Mouse (Mus musculus) adrenal gland, postnatal 25 days (tissue): ENCODE data around the gene Znhit2. TPM values are rescaled to one million over a fixed set of nuclear protein-coding genes. Genes with fewer than 3 reads are reported as not detected.

Experiments
- DNase-seq: peaks from one replicate; pipeline ENCODE4 v3.0.0; 2021; ENCODE audit warnings: mixed read lengths
- total RNA-seq: library from RNA; stranded (reverse); gene quantifications from 2 replicates; pipeline ENCODE4 v1.2.3, GENCODE M21; 2021

The Znhit2 gene
- total RNA-seq, 1 experiment from 2014 or later: 34.6 TPM

GRCm38 (mm10) chr19:6046294-6047153, 14.5 kb upstream of the Znhit2 start, which contains the start of gene Syvn1:
Syvn1 (plus strand) TSS chr19:6046576.
- peak; percentile 89 for DNase-seq

GRCm38 (mm10) chr19:6047154-6047898, 13.7 kb upstream of the Znhit2 start:
- DNase-seq: no peak

- DNase-seq: no peak
Observed at GRCm38 (mm10) chr19:6047899-6048166, 13.2 kb upstream of the Znhit2 start.

GRCm38 (mm10) chr19:6048681-6049410, 12.1 kb upstream of the Znhit2 start:
- no peak for DNase-seq

- DNase-seq: peak; percentile 17
Observed at GRCm38 (mm10) chr19:6052516-6052915, 8.5 kb upstream of the Znhit2 start.

GRCm38 (mm10) chr19:6054296-6054695, 6.7 kb upstream of the Znhit2 start:
- DNase-seq: no peak

- DNase-seq: no peak
Observed at GRCm38 (mm10) chr19:6056696-6057095, 4.3 kb upstream of the Znhit2 start.

- peak; percentile 99 for DNase-seq
Observed at GRCm38 (mm10) chr19:6057313-6058096, 3.5 kb upstream of the Znhit2 start, which contains the start of the genes Mrpl49 and Fau. Mrpl49 (minus strand) TSS chr19:6057785. Fau (plus strand) TSS chr19:6057844.

GRCm38 (mm10) chr19:6058513-6058912, 2.5 kb upstream of the Znhit2 start:
- no peak for DNase-seq

- DNase-seq: no peak
Observed at GRCm38 (mm10) chr19:6058966-6059365, 2.0 kb upstream of the Znhit2 start.

- DNase-seq: peak; percentile 34
Observed at GRCm38 (mm10) chr19:6061641-6062302, 780 bp downstream of the Znhit2 start.

- no peak for DNase-seq
Observed at GRCm38 (mm10) chr19:6062418-6062817, 1.4 kb downstream of the Znhit2 start.

GRCm38 (mm10) chr19:6063081-6063480, 2.1 kb downstream of the Znhit2 start:
- no peak for DNase-seq

GRCm38 (mm10) chr19:6066571-6066970, 5.6 kb downstream of the Znhit2 start:
- no peak for DNase-seq

- peak; percentile 81 for DNase-seq
Observed at GRCm38 (mm10) chr19:6067011-6067723, 6.2 kb downstream of the Znhit2 start.

GRCm38 (mm10) chr19:6067724-6068415, 6.9 kb downstream of the Znhit2 start, which contains the start of gene Tm7sf2:
Tm7sf2 (minus strand) TSS chr19:6068373.
- peak; percentile 94 for DNase-seq

GRCm38 (mm10) chr19:6068951-6069350, 8.0 kb downstream of the Znhit2 start:
- DNase-seq: no peak

- DNase-seq: no peak
Observed at GRCm38 (mm10) chr19:6069851-6070250, 8.9 kb downstream of the Znhit2 start.

- DNase-seq: no peak
Observed at GRCm38 (mm10) chr19:6070571-6071250, 9.7 kb downstream of the Znhit2 start.
